Mouse (Mus musculus) heart, adult 11 months (tissue): Measurements from ENCODE around the gene Vwce.

ENCODE experiments used
- DNase-seq: peaks from one replicate; pipeline ENCODE4 v3.0.0; 2022

The Vwce gene

DNA sequence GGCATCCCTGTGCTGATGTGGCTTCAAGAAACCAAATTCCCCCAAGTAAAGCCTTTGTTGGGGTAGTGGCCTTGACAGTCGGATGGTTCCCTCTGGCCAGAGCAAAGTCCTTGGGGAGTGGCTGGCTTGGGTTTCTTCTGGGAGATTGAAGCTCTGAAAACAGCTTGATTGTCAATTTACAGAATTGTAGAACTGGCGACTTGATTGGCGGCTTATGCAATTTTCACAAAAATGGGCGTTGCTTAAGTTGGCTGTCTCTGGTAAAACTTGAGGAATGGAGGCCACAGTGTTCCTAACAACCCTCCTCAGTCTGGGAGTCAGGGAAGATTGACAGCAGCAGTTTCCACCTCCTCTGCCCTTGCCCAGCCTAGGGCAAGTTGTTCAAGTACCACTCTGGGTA is 58.3 kb downstream of the Vwce start:
- no peak for DNase-seq

DNA sequence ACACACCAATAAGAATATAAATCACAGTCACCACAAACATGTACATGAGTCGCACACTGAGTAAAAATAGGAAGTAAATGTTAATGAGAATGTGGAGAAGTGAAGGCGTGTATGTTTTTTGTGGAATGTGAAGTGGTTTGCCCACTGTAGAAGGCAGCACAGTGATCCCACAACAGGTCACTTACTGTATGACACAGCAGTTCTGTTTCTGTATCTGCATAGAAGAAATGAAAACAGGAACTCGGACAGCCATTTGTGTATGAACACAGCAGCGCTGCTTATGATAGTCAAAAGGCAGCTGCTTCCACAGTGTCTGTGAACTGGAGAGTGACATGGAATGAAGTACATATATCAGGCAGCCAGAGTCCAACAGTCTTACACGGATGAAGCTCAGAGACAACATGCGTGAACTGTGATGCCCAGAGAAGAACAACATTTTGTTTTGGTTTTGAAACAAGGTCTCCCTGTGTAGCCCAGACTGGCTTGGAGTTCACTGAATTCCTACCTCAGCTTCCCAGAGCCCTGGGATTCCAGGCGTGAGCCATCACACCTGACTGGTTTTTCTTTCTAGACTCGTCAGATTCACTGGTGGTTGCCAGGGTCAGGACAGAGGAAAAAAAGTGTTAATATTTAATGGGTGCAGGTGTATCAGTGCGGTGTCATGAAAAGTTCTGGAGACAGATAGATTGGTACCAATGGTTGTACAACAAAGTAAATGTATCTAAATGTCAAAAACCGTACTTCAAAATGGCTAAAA is 60.1 kb downstream of the Vwce start:
- peak; percentile 93 for DNase-seq

DNA sequence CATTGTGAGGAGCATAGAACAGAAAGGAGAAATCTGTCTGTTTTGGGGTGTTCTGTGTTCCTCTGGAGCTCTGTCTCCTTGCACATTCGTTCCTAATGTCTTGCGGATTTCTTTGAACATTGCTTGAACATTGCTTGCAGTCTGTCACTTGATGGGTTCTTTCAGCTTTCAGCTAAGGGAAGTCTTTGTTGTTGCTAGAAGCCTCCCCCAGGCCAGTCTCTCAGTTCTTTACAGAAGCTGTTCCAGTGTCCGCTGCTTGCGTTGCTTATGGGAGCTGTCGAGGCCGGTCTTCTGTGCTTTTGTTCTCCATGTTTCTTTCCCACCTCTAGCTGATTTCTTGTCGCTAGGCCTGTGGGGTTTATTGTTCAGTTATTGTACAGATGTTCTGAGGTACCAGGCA is 61.8 kb downstream of the Vwce start:
- DNase-seq, result no peak

DNA sequence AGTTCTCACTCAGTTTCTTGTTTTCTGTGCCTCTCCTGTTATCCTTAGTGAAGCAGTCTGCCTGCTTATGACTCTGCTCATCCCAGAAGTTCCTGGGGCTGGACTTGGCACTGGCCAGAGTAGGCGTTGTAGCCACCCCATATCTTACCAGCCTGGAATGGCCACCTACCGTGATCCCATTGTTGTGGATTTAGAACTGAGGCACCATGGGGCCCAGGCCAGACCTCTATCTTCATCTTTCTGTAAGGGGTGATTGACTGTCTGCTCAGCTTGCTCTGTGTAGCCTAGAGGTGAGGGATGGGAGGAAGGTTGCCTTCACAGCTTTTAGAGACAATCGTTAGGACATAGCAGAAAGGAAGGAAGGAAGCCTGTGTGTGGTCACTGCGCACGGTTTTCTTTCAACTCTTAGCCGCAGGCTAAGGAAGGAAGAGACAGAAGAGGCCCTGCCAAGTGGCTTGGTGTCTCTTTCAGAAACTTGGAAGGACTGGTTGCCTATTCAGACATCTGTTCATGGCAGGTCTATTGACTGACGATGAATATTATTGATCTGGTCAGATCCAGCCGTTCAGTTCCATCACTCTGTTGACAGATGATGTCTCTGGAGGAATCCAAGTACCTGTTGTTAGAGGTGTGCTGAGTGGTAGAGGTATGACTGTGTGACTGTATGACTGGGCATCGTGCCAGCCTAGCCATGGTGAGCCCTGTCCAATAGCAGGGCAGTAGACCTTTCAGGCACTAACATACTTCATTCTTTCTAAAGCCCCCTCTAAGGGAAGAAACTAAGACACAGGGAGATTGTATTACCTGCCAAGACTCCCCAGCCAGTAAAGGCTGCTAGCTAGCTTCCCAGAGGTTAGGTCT is 64.3 kb downstream of the Vwce start:
- DNase-seq, result peak; percentile 84

DNA sequence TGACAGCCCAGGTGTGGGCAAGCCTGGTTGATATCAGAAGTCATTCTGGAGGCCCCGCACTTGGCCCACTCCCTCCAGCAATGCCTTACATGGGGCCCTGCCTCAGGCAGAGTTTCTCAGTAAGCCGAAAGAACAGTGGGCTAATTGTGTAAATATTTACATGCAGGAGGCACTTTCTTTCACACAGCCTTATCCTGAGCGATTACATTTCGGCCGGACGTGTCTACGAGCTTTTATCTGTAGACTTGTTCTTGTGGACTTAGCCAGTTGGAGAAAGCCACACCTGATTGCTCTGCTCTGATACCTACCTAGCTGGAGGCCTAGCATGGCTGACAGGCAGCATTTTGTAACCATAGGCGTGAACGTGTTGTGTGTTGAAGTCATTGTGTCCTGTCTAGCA is 65.8 kb downstream of the Vwce start:
- DNase-seq, result no peak

DNA sequence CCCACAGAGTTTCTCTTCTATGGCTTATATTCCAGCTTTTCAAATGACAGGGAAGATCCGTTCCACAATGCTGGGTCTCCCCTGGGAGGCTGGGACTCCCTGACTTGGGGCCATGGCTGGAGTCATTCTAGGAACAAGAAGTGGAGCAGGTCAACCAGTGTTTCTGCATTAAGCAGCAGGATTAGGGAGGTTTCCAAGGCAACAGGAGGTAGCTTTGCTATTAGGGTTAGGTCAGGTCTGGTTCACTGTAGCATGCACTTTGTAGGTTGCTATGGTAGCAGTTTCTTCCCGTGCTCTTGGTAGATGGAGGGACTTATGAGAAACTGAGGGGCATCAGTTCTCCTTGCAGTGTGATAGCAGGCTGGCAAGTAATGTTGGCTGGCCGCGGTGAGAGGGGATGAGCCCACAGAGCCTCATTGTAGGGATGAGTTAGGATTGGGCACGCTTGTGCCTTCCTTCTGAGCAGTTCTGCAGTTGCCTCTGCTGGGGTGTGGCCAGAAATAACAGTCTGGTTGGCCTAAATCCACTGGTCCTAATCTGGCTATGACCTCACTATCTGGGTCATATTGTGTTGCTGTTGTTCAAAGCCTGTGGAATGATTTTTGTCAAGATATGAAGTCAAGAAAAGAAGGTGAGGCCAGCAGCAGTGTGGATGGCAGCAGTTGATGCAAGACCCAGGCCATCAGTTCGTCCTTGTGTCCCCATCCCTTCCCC is 67.2 kb downstream of the Vwce start:
- peak; percentile 90 for DNase-seq

DNA sequence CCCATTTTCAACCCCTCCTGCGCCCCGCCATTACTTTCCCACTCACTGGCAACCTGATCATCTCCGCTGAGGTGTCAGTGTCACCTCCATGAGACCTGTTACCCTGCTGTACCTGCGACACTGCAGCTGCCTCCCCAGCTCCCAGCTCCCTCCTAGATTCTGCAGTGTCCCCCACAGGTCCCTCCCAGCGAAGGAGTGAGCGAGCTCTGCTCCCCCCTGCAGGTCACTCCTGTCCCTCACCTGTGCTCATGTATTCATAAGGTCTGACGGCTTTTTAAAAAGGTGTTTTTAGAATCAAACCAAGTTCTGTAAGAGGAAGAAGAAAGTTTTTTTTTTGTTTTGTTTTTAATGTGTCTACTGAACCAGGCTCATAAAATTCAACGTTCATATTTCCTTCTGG is 68.1 kb downstream of the Vwce start:
- no peak for DNase-seq

DNA sequence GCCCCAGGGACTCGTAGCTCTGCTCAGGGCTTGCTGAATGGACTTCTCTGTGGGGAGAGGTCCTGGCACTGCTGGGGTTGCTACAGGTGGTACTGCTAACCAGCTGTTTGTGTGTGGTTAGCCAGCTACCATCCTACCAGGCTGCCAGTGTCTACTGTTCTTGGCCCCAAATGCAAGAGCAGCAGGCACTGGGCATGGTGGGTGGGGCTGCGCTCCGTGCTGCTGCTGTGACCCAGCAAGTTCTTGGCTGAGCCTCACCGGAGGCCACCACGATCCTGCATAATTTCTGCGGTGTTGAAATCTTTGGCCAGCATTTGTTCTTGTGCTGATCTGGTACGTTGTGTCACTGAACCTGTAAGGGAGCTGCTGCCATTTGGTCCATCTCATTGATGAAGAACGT is 69.5 kb downstream of the Vwce start:
- DNase-seq, result peak; percentile 92

DNA sequence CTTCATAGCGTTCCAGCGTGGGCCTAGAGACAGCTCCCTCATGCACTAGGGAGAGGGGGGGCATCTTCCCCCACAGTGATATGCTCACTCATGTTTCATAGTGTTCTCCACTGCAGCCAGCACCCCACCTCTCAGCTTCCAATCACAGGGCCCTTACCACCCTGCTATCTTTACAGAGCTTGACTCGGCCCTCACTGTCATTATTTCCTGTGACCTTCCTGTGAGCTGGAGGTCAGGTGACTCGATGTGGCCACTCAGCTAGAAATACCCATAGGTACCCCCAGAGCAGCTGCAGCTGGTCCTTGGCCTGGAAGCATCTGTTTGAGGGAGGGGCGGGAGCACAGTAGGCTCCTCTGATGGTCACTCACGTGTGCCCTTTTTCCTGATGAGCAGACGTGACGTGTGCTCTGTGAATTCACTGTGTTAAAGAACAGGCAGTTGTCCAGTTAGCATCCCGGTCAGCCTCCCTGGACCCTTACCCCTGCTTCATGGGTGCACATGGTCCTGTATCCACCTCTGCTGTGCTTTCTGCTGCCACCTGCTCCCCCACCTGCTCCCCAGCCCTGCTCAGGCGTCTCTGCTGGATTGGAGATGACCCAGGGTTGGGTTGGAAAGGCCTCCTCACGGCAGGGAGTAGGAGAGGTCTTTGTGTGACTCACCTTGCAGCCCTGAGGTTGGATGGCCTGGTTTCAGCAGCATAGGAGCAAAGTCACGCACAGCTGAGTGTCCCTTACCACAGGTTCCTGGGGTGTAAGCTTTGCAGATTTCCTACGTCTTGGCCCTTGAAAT is 73.3 kb downstream of the Vwce start:
- peak; percentile 89 for DNase-seq

DNA sequence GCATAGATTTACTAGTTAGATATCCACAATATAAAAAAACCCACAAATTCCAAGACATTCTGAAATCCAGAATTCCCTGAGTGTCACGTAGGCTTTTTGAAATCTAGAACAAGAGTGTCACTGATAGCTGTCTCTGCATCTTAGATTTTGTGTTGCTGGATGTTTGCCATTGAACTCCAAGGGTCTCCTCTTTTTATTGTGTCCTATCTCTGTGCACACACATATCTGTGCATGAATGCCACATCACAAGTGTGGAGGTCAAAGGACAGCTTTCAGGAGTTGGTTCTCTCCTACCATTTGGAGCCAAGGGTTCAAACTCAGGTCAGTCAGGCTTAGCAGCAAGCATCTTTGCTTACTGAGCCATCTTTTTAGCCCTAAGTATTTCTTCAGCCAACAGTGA is 73.9 kb downstream of the Vwce start:
- no peak for DNase-seq

DNA sequence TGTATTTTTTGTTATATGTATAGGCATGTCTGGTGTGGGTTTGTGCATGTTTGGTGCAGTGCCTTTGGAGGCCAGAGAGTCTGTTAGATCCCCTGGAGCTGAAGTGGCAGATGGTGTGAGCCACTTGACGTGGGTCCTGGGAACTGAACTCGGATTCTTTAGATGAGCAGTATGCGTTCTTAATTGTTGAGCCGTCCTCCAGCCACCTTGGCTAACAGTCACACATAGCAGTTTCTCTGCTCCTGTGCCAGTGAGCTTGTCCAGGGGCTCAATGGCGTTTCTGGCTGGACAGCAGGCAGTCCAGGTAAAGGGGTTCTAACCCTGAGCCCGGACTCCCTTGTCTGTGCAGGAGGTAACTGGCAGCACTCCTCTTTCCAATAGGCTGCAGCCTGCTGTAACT is 74.9 kb downstream of the Vwce start:
- peak; percentile 86 for DNase-seq

DNA sequence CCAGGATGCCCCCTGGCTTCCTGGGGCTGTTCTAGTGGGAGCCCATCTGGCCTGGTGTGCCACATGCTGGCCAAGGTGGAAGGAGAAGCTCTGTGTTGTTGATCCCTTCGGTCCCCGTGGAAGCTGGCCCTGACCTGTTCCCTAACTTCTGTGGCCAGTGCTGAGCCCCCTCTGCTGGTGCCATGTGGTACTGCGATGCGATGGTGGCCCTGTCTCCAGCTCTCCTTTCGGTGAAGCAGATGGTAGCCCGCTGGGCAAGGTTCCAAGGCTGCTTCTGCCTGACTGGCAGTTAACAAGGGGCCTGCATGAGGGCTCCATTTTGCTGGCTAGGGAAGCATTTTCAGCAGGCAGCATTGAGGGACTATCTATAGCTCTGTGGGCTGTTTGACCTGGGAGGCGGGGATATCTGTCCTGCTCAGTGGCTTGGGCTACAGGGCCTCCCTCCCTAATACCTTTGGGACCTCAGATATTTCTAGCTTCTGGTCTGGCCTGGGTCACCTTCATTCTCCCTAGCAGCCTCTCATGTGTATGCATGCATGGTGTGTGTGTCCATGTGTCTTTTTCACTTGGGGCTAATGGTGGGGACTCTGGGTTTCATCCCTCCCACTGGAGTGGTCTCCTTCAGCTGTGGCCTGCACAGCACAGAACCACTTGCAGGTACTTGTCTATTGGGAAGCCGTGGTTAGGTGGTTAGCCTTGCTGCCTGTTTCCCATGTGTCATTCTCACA is 75.5 kb downstream of the Vwce start:
- DNase-seq, result peak; percentile 99

DNA sequence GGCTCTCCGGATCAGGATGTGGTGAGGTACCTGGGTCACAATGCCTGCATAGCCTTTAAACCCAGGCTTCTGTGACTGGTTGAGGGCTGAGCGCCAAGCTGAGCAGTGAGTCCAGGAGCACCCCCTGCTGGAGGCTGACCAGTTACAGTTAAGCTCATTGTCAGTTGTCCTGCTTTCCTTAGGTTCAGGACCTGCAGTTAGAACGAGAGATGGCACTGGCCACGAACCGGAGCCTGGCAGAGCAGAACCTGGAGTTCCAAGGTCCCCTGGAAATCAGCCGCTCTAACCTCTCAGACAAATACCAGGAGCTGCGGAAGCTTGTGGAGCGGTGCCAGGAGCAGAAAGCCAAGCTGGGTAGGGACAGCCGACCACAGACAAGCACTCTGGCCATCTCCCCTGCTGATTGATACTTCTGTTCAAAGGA is 76.1 kb downstream of the Vwce start:
- peak; percentile 93 for DNase-seq

DNA sequence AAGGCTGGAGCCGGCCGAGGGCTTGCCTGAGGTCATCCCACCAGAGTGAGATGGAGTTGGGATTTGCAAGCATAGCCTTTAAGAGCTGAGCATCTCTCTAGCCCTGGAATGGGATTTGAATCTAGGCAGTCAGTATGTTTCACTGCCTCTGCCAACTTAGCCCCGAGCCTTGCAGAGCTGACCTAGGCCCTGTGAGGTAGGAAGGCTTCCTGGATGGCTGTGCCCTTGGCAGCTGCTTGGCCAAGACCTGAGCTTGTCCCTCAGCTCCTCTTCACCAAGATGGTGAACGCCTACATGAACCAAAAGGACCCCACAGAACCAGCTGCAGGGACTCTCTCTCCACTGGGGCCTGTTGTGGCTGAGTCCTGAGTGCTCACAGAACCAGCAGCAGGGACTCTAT is 76.7 kb downstream of the Vwce start:
- no peak for DNase-seq

DNA sequence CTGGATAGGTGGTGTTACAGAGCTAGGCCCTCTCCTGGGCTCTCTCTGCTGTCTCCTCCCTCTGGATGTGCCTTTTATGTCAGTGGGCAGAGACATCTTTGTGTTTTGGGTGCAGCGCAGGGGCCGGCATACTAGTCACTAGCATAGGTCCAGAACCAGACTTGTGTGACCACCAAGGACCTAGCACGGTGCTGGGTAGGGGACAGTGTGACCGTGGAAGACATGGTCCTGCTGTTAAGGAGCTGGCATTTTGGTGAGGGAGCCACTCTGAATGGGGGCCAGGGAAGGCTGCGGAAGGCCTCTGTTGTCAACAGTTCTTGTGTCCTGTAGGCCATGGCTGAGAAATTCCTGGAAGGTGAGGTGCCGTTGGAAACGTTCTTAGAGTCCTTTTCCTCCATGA is 78.2 kb downstream of the Vwce start:
- no peak for DNase-seq

DNA sequence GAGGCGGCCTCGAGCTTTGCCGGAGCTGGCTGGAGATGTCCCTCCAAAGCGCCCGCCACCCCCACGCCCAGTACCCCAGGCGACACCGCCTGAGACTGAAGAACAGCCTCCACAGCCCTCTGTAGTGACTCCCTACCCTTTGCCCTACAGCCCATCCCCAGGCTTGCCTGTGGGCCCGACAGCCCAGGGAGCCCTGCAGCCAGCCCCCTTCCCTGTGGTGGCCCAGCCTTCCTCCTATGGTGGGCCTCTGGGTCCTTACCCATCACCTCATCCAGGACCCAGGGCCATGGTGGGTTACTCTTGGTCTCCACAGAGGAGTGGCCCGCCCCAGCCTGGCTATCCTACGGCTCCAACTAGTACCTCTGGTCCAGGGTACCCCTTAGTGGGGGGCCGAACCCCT is 78.6 kb downstream of the Vwce start:
- DNase-seq, result peak; percentile 89

DNA sequence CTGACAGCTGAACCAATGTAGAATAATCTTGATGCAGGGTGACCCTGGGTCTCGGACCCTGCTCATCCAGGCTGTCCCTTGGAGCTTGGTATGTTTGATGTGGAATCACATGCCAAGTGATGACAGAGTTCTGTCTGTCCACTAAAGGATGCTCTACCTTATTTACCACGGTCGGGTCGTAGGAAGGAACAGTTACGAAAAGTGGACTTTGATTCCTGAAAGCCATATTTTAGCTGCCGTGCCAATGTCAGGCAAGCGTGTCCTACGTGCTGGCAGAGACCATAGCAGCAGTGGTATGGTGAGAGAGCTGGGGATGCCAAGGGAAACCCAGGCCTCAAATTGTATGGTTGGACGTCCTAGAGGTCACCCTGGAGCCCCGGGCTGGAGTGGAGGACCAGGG is 79.5 kb downstream of the Vwce start:
- DNase-seq, result no peak

DNA sequence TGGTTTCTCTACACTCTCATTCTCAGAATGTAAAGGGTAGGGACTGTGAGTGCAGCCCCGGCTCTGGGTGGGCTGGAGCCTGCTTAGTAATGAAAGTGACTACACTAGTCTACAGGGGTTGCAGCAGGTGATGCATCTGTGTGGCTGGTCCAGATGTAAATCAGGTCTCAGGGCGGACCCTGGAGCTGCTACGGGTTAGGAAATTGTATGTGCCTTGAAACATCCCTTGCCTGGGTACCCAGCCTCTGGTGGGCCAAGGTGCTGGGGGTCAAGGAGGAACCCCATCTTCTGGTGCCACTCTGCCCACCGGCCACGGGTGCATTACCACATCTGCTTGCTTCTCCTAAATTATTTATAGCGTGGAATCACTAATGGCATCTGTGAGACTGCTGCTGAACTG is 80.2 kb downstream of the Vwce start:
- peak; percentile 88 for DNase-seq

DNA sequence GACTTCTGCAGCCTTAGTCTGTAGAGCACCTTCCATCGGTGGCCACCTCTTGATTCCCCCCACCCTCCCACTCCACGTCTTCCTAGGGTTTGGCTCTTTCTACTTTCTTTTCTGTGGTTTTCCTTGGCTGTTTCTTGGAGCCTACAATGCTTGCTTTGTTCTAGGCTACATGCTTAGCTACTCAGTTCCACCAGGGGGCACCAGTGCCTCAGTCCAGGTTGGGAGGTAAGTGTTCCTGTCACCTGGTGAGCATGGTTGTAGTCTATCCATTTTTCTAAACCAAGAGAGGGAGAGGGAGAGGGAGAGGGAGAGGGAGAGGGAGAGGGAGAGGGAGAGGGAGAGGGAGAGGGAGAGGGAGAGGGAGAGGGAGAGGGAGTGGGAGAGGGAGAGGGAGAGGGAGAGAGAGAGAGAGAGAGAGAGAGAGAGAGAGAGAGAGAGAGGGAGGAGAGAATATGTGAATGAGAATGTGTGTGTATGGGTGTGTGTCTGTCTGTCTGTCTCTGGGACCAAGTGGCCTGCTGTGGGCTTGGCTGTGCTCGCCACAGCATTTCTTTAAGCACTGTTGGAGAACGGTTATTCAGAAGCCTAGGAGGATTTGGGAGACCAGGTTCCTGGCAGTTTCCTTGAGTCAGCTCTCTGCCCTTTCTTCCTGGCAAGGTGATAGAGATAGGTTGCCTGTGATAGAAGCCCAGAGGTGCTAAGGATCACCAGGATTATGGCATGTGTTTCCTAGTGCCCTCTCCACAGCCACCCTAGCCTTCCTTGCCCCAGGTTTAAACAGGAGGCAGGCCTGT is 80.9 kb downstream of the Vwce start:
- peak; percentile 87 for DNase-seq

DNA sequence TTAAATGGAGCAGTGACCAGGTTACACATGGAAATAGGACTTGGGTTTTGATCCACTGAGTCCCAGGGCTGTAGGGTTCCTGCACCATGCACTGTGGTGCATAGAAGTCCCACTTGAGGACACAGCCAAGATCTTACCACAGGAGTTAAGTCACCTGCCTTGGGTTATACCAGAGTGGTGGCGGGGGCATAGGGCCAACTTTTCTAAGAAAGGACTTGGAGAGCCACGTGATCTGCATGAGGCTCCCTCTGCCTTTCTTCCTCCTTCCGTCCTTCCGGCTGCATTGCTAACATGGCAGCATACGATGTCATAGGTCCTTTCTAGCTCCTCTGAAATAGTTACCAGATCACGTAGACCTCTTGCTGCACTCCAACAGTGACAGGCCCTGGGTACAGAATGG is 81.5 kb downstream of the Vwce start:
- no peak for DNase-seq
